Mouse (Mus musculus) embryonic fibroblast, embryonic 13.5 days (primary cell): ENCODE measurements around the gene Serpina3n.
"Not testable (repeated sequence)": the region's sequence is repeated elsewhere in the genome, so short reads cannot be mapped to it uniquely, and the experiment has no call there.

ENCODE experiments used
- CTCF ChIP-seq: IDR thresholded peaks from 2 replicates; pipeline ENCODE4 v1.5.1; 2011; ENCODE audit warnings: mild to moderate bottlenecking, control low read depth, low read length, moderate library complexity, borderline replicate concordance; ENCODE audit not compliant: insufficient read depth
- POLR2A ChIP-seq: IDR thresholded peaks from 2 replicates; pipeline ENCODE4 v1.6.1; 2011; ENCODE audit warnings: low read depth, mild to moderate bottlenecking, control low read depth, low read length, moderate library complexity

GRCm38 (mm10) chr12:104377179-104377578 lies 29.4 kb upstream of the Serpina3n start:
- not testable (repeated sequence) for TF ChIP-seq CTCF, POLR2A
